Mouse (Mus musculus): Measurements from ENCODE around the gene Fmnl1. TPM values are rescaled to one million over a fixed set of nuclear protein-coding genes. Genes with fewer than 3 reads are reported as not detected.
A peak's percentile ranks its signal among the peaks of the same experiment; 100 is the strongest.

Fmnl1 gene
- 1.7 and 2.4 TPM in 2 replicates for polyA plus RNA-seq (2015; fragmentation: Nextera tagmentation; extraction: Ambion mirVana)

DNA sequence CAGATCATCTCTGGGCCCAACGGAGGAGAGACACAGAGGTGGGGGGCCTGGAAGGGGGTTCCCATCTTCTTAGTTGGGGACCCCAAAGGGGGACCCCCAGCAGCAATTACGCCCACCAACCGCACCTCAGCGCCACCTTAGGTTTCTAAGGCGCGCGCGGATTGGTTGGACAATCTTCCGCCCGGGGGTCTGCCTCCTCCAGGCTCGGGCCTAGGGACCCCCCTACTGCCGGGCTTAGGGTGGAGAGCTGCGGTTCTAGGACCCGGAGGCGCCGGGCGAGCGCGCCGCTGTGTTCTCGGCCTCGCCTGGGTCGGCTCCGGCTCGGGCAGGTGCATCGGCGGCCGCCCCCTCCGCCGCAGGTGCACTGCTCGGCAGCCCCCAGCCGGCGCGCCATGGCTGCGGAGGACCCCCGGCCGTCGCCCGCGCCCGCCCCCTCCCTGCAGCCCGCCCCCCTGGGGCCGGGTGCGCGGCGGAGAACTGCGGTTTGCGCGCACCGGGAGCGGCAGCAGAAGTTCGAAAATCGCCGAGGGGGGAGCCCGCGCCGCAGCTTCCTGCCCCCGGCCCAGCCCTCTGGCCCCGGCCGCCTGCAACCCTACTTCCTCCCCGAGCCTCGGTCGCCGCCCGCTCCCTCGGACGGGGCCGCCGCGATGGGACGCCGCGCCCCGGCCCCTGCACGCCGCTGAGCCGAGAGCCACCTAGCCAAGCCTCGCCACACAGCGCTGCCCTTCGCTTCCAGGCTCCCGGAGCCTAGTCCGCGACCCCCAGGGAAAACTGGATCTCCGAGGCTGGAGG lies at the start of gene Fmnl1:
Gene Fmnl1, plus strand, starts transcription at position 614 of the 792 bp plus-strand sequence.
- peak within 1 kb of the TSS; percentile 67 for H3K9ac ChIP-seq
- peaks cover 17% of the 10 kb centered on the region for H3K4me1 ChIP-seq
- ATAC-seq (ENCODE audit: insufficient number of reproducible peaks, insufficient read depth, low FRiP score, low TSS enrichment, low read depth) = no peak
- H3K9me3 ChIP-seq = no peaks in the 10 kb centered on the region
- H3K4me3 ChIP-seq = peak within 1 kb of the TSS; percentile 61
- H3K4me2 ChIP-seq = peak within 1 kb of the TSS; percentile 99
- under 1% methylated on average over 55 of the region's 84 CpGs for WGBS
- no peaks in the 10 kb centered on the region for H3K36me3 ChIP-seq
- peaks cover 64% of the 10 kb centered on the region for H3K27me3 ChIP-seq
- no peak within 1 kb of the TSS for H3K27ac ChIP-seq

DNA sequence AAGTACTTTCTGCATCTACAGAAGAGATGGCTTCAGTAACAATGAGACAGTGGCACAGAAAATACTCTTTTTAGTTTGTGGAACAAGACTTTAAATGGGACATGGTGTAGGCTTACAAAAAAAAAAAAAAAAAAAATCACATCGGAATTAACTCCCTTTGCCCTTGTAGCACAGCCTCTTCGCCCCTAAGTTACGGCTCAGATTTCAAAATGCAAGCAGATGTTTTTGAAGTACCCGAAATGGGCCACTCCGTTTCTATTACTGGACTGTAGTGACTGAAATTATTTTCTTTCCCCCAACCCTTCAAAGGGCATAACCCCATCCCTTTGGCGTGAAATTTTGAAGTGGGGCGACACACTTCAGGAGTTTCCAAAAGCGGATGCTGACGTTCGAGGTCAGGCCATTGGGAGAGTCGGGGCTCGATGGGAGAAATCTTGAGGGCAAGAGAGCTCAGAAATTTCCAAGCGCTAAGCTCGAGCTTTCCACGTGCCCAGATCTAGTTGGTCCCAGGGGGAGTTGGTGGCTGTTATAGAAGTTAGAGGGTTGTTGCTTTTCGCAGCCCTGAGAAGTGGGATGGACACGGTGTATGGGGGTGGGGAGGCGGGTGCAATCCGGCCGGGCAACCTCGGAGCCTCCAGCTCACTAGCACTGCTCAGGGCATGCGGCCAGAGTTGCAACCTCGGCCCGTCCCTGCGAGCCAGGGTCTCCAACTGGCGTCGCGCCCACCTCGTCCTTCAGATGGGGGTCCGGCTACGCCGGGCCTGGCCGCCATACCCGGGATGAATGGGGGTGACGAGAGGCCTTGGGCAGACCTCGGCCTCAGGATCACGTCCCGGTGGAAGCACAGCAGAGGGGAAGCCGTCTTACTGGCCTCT lies 39.0 kb upstream of the Fmnl1 start, which contains the start of gene Hexim2:
Gene Hexim2, plus strand, starts transcription at position 729 of the 875 bp plus-strand sequence.
- Histone ChIP-seq H3K27ac (peak within 1 kb of the TSS; percentile 99), H3K9ac (peak within 1 kb of the TSS; percentile 100), H3K9me3 (no peaks in the 10 kb centered on the region), H3K36me3 (no peaks in the 10 kb centered on the region; the same call in 1 of the 2 replicates), H3K4me2 (peak within 1 kb of the TSS; percentile 69), H3K4me3 (peak within 1 kb of the TSS; percentile 88), H3K4me1 (peaks cover 42% of the 10 kb centered on the region), H3K27me3 (no peaks in the 10 kb centered on the region)
- peak; percentile 34 for ATAC-seq (ENCODE audit: insufficient number of reproducible peaks, insufficient read depth, low FRiP score, low TSS enrichment, low read depth)
- WGBS = under 1% methylated on average over 39 of the region's 39 CpGs

DNA sequence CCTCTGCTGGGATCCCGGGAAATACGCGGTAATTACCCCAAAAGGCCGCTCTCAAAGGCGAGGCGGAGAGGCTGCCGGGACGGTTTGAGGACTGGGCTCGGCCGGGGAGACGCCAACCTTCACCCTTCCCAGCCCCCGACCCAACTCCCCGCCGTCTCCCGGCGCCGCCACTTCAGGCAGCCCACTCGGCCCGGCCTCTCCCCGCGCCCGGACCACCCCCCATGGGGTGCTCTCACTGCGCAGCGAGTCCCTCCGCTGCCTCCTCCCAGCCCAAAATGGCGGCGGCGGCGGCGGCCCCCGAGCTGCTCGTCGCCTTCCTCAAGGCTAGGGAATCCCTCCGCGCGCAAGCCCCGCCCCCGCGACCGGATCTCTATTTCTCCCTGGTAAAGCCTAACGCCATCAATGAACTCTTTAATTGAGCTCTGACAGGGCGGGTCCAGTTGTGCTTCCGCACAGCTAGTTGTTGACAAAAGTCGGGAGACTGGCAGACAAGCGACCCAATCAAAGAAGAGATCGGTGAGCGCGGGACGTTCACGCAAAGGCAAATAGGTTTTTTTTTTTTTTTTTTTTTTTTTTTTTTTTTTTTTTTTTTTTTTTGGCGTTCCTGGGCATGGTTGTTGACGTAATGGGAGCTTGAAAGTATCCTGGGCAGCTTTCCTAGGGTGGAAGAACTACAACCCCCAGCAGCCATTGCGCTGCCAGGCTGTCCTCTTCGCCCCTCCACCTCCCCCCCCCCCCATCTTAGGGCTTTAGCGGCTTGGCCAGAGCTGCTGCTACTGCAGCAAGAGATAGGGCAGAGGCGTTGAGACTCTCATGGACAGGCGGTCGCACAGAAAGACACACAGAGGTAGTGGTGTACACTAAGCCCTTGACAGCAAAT lies 38.1 kb upstream of the Fmnl1 start:
- Histone ChIP-seq H3K27ac (peak overlapping the region; percentile 99), H3K9ac (peak overlapping the region; percentile 100), H3K4me3 (peak overlapping the region; percentile 88), H3K4me1 (peaks cover 42% of the 10 kb centered on the region), H3K36me3 (no peaks in the 10 kb centered on the region; the same call in 1 of the 2 replicates), H3K4me2 (peak overlapping the region; percentile 69), H3K27me3 (no peaks in the 10 kb centered on the region), H3K9me3 (no peaks in the 10 kb centered on the region)
- under 1% methylated on average over 58 of the region's 58 CpGs for WGBS
- peak; percentile 88 for ATAC-seq (ENCODE audit: insufficient number of reproducible peaks, insufficient read depth, low FRiP score, low TSS enrichment, low read depth)

DNA sequence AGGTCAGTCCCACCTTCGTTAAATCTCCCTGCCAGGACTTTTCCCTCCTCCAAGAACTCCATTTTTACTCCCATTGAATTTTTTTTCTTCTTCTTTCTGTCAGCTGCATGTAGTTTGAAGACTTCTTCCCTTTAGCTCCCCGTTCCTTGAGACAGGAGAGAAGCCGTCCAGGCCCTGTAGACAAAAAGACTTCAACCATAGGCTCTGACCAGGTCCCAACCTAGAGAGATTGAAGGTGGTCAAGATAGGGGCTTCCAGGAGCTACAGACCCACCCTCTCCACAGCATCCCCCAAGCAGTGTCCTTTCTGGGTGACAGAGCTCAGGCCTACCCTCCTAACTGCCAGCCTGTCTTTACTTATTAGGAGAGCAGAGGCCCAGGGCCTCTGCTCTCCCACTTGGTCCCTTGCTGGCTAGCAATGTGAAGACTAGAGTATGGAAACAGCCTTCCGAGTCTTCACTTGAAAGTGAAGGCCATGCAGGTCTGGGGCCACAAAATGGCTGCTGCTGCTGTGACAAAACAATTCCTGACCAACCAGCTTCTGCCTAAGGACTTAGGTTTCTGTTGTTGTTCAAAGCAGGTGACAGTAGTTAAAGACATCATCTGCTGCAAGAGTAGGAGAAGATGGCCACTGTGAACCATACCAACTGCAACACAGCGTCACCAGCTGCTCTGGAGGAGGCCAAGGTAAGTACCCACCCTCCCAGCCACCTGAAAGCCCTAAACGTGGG lies 37.3 kb upstream of the Fmnl1 start:
- no peak for ATAC-seq (ENCODE audit: insufficient number of reproducible peaks, insufficient read depth, low FRiP score, low TSS enrichment, low read depth)
- peaks cover 42% of the 10 kb centered on the region for H3K4me1 ChIP-seq
- H3K27ac ChIP-seq = peak overlapping the region; percentile 88
- peak overlapping the region; percentile 88 for H3K4me3 ChIP-seq
- no peaks in the 10 kb centered on the region for H3K9me3 ChIP-seq
- WGBS = 52% methylated on average over 6 of the region's 6 CpGs
- peak overlapping the region; percentile 70 for H3K9ac ChIP-seq
- no peaks in the 10 kb centered on the region for H3K27me3 ChIP-seq
- peak overlapping the region; percentile 63 for H3K4me2 ChIP-seq
- peaks cover 7% of the 10 kb centered on the region for H3K36me3 ChIP-seq

DNA sequence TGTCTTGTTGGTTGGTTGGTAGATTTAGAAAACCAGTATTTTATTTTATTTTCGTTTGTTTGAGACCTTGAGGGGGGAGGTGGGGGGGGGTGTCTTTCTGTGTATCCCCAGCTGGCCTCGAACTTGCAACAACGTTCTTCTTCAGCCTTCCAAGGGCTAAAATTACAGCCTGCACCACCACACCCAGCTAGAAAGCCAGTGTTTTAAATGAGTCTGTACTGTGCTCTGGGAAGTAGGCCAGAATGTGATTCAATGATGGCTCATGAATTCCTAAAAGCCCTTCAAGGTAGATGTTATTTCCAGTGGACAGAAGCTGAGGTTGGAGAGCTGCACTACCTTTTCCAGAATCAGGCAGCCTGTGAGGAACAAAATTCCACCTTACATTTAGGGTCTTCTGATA lies 36.7 kb upstream of the Fmnl1 start:
- Histone ChIP-seq H3K9ac (no peak overlapping the region), H3K27ac (no peak overlapping the region; the same call in 1 of the 2 replicates), H3K4me1 (peaks cover 42% of the 10 kb centered on the region), H3K27me3 (no peaks in the 10 kb centered on the region), H3K36me3 (peaks cover 13% of the 10 kb centered on the region), H3K4me2 (peak overlapping the region; percentile 63), H3K4me3 (peak overlapping the region; percentile 88; the same call in 1 of the 2 replicates), H3K9me3 (no peaks in the 10 kb centered on the region)
- no peak for ATAC-seq (ENCODE audit: insufficient number of reproducible peaks, insufficient read depth, low FRiP score, low TSS enrichment, low read depth)
- WGBS = 64% methylated on average over 3 of the region's 3 CpGs

DNA sequence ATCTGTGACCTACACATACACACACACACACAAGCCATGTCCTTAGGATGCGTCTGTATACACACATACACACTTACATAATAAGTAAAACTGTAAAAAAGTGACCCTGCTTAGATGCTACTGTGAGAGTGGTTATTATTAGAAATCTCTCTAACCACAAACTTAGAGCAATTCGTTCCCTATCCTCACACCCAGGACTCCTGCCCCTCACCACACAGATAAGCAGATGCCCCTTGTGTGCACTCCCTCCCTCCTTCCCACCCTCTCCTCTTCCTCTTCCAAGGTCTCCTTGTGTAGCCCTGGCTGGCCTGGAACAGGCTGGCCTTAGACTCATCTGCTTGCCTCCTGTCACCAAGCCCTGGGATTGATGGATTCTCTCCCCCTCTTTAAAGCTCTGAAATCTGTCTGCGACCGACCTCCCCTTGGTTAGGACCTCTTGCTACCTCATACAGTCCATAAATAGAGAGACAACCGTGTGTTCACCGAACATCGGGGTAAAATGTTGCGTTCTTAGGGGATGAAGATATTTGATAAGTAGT lies 34.8 kb upstream of the Fmnl1 start:
- Histone ChIP-seq H3K9me3 (no peaks in the 10 kb centered on the region), H3K9ac (no peak overlapping the region), H3K4me2 (no peak overlapping the region), H3K27me3 (no peaks in the 10 kb centered on the region), H3K4me3 (no peak overlapping the region), H3K4me1 (peaks cover 34% of the 10 kb centered on the region), H3K36me3 (peaks cover 21% of the 10 kb centered on the region), H3K27ac (no peak overlapping the region)
- 88% methylated on average over 8 of the region's 8 CpGs for WGBS
- ATAC-seq (ENCODE audit: insufficient number of reproducible peaks, insufficient read depth, low FRiP score, low TSS enrichment, low read depth) = no peak

DNA sequence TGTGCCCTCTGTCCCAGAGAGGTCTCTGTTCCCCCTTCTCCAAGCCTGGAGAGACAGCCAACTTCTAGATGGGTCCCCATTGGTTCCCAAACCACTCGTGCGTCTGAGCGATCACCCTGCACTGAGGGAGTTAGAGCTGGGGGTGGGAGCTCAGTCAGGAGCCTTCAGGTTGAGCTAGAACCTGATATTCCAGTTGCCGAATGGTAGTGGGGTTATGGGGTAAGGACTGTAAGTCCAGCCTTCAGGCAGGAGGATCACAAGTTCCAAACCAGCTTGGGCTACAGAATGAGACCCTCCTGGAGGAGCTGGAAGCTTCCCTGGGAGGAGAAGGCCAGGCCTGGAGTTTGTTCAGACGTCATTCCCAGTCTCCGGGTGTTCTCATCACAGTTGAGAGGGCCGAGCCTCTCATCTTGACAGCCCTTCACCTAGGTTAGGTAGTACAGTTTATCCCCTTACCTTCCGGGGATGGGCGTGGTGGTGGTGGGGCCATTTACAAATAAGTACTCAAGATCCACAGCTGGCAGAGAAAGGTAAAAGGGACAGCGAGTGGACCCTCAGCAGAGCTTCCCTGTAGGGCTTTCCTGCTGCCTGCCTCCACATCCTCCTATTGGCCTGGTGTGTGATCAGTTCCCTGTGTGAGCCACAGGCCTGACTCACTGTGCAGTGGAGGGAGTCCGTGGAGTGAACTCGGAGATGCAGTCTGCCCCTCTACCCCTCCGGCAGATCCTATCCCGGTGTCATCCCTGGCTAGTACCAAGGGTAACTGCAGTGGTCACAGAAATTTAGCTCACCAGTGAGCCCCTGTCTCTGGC lies 30.8 kb upstream of the Fmnl1 start:
- no peak overlapping the region for H3K4me2 ChIP-seq
- no peaks in the 10 kb centered on the region for H3K9me3 ChIP-seq
- WGBS = 72% methylated on average over 14 of the region's 14 CpGs
- H3K4me1 ChIP-seq = peaks cover 45% of the 10 kb centered on the region
- peaks cover 21% of the 10 kb centered on the region for H3K36me3 ChIP-seq
- peak overlapping the region; percentile 91 for H3K27ac ChIP-seq
- H3K27me3 ChIP-seq = no peaks in the 10 kb centered on the region
- no peak for ATAC-seq (ENCODE audit: insufficient number of reproducible peaks, insufficient read depth, low FRiP score, low TSS enrichment, low read depth)
- H3K9ac ChIP-seq = no peak overlapping the region
- H3K4me3 ChIP-seq = no peak overlapping the region

DNA sequence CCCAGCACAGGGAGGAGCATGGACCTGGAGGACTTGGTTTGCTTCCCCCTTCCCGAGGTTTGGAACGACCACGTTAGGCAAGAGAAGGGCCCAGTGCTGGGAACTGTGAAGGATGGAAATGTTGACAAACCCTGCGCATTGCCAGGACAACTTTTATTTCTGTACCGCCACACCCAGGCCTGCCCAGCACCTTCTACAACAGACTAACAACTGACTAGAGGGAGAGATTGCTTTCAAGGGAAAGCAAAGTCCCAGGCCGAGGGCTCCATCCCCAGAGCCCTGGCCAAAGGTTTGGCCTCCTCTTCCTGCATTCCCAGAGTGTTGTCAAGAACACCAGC lies 30.2 kb upstream of the Fmnl1 start:
- no peaks in the 10 kb centered on the region for H3K9me3 ChIP-seq
- H3K36me3 ChIP-seq = peaks cover 21% of the 10 kb centered on the region
- H3K27me3 ChIP-seq = no peaks in the 10 kb centered on the region
- H3K4me2 ChIP-seq = no peak overlapping the region
- H3K9ac ChIP-seq = peak overlapping the region; percentile 36; the same call in 1 of the 2 replicates
- H3K4me3 ChIP-seq = no peak overlapping the region
- WGBS = 43% methylated on average over 6 of the region's 6 CpGs
- no peak for ATAC-seq (ENCODE audit: insufficient number of reproducible peaks, insufficient read depth, low FRiP score, low TSS enrichment, low read depth)
- peaks cover 42% of the 10 kb centered on the region for H3K4me1 ChIP-seq
- H3K27ac ChIP-seq = peak overlapping the region; percentile 91

DNA sequence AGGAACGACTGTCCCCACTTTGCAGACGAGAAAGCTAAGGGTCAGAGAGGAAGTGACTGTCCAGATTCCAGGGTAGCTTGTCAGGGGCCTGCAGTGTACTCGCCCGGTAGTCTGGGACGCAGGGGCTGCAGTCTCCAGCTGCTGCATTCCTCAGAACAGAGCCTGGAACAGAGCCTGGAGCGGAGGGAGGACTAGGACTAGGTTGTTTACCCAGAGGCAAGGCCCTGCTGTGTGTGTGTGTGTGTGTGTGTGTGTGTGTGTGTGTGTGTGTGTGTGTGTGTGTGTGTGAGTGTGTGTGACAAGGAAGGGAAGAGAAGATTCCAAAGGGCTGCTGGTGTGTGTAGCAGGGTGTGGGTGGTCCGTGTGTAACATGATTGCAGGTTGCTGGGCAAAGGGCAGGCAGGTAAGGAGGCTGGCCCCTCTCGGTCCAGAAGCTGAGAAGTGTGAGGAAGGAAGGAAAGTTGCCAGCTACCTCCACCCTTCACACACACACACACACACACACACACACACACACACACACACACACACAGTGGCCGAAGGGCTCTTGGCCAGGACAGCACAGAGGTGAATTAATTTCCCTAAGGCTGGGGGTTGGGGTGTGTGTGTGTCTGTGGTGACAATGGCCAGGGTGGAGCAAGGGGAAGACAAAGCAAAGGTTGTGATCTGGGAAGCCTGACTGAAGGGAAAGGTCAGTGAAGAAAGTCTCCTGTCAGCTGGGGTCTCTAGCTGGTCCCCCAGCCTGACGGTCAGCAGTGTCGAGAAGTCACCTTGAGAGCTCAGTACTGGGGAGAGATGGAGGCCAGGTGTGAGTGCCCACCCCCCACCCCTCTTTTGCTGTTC lies 29.6 kb upstream of the Fmnl1 start:
- Histone ChIP-seq H3K36me3 (peaks cover 21% of the 10 kb centered on the region), H3K9ac (peak overlapping the region; percentile 36; the same call in 1 of the 2 replicates), H3K27ac (peak overlapping the region; percentile 91), H3K4me3 (no peak overlapping the region), H3K4me2 (0 out of 2 replicates have a peak overlapping the region, but pooled peaks have one; percentile 57), H3K27me3 (no peaks in the 10 kb centered on the region), H3K9me3 (no peaks in the 10 kb centered on the region), H3K4me1 (peaks cover 39% of the 10 kb centered on the region)
- 21% methylated on average over 11 of the region's 11 CpGs for WGBS
- ATAC-seq (ENCODE audit: insufficient number of reproducible peaks, insufficient read depth, low FRiP score, low TSS enrichment, low read depth) = no peak
